Mouse (Mus musculus): ENCODE measurements around the gene Rpp14. TPM values are rescaled to one million over a fixed set of nuclear protein-coding genes. Genes with fewer than 3 reads are reported as not detected.

The Rpp14 gene
- polyA plus RNA-seq, 1 experiment from 2014 or later, result 19.3 TPM

DNA sequence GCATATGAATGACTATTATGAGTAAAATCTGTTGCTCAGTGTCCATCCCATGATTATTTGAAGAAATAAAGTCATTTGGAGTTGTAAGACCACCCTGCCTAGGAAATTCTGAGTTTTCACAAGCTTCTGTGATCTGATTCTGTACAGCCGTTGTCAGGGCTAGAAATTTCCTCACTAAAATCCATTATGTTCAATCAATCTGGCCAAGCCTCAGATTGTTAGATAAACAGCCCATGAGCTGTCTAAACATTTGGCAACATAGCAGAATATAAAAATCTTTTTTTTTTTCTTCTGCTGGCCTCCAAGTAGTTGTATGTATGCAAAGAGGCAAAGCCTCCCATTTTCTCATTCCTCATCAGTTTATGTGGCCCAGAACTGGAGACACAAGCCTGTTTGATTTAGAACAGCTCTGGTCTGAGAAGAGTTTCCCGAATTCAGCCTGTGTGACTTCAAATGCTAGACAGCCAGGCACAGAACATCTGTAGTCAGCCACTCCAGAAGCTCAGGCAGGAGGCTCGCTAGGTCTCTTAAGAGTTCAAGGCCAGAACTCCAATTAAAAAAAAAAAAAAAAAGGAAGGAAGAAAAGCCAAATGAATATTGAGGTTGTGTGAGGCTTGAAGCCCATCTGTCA, 14.9 kb downstream of the Rpp14 start:
- peak overlapping the region; percentile 67 for H3K27ac ChIP-seq (ENCODE audit: low read depth)
- 23% methylated on average over 3 of the region's 3 CpGs for WGBS (ENCODE audit: insufficient replicate concordance)
- no peak overlapping the region for H3K4me3 ChIP-seq (ENCODE audit: low read depth, low read length)
- H3K9me3 ChIP-seq (ENCODE audit: low read length), result no peaks in the 10 kb centered on the region
- TF ChIP-seq EP300 (IDR thresholded peaks at IDR 0.05; ENCODE audit: low read depth) (no peak), CTCF (IDR thresholded peaks at IDR 0.05; ENCODE audit: low read depth) (no peak)
- H3K27me3 ChIP-seq (ENCODE audit: insufficient read depth, low read length), result no peaks in the 10 kb centered on the region
- no peak for DNase-seq
- H3K36me3 ChIP-seq (replicated peaks; ENCODE audit: insufficient read depth, low read length), result peaks cover under 1% of the 10 kb centered on the region; the same call in 1 of the 2 replicates
- H3K9ac ChIP-seq (replicated peaks), result peak overlapping the region; percentile 39; the same call in 1 of the 2 replicates
- ATAC-seq, result no peak
- H3K4me1 ChIP-seq (ENCODE audit: insufficient read depth), result peaks cover 37% of the 10 kb centered on the region
- H3K4me2 ChIP-seq (ENCODE audit: low read depth, low read length), result peak overlapping the region; percentile 49

DNA sequence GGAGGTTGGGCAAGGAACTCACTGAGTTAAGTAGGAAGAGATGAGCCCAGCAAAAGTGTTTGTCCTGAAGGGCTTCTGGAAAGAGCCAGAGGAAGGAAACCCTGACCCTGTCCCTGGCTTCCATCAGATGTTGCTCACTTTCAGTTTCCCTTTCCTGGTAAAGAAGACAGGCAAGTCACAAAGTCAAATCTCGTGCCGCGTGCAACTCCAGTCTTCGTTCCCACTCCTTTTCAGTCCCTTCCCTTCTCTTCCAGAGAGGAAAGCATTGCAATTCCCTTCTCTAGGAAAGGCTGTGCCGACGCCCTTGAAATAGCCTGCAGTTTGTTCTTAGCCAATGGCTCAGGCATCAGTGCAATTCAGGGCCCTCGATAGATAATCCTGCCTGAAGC, 15.4 kb downstream of the Rpp14 start:
- 29% methylated on average over 7 of the region's 7 CpGs for WGBS (ENCODE audit: insufficient replicate concordance)
- Histone ChIP-seq H3K4me3 (ENCODE audit: low read depth, low read length) (no peak overlapping the region), H3K36me3 (replicated peaks; ENCODE audit: insufficient read depth, low read length) (no peaks in the 10 kb centered on the region), H3K9ac (replicated peaks) (peak overlapping the region; percentile 39; the same call in 1 of the 2 replicates), H3K4me2 (ENCODE audit: low read depth, low read length) (peak overlapping the region; percentile 49), H3K9me3 (ENCODE audit: low read length) (no peaks in the 10 kb centered on the region), H3K27ac (ENCODE audit: low read depth) (peak overlapping the region; percentile 67), H3K4me1 (ENCODE audit: insufficient read depth) (peaks cover 37% of the 10 kb centered on the region), H3K27me3 (ENCODE audit: insufficient read depth, low read length) (no peaks in the 10 kb centered on the region)
- no peak for ATAC-seq
- no peak for DNase-seq
- no peak for TF ChIP-seq CTCF (IDR thresholded peaks at IDR 0.05; ENCODE audit: low read depth)
- no peak; the same call in 1 of the 2 replicates for TF ChIP-seq EP300 (IDR thresholded peaks at IDR 0.05; ENCODE audit: low read depth)

DNA sequence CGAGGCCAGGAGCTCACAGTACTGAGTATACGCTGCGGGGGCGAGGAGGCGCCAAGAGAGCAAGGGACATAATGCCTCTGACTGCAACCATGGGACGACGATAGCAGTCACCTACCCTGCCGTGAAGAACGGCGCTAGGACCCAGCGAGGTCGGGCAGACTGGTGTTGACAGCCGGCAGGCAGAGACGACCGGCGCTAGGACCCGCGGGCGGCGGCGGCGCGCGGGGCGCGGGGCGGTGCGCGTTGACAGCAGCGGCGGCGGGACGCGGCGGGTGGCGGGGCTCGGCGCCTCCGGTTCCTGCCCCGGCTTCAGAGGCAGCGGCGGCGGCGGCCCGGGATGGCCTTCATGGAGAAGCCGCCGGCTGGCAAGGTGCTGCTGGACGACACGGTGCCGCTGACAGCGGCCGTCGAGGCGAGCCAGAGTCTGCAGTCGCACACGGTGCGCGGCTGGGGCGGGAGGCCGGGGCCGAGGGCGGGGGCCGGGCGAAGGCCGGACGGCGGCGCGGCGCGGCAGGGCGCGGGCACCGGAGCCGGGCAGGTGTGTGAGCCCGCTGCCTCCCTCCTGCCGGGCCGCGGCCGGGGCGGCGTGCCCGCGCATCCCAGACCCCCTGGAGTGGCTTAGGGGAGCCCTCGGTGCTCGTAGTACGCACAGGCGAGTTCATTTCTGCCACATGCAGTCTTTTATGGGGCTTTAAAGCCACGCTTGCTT, 18.0 kb downstream of the Rpp14 start, which contains the start of gene Pxk:
Gene Pxk, plus strand, starts transcription at position 234 of the 709 bp plus-strand sequence.
- peak within 1 kb of the TSS; percentile 76 for H3K4me3 ChIP-seq (ENCODE audit: low read depth, low read length)
- TF ChIP-seq CTCF (IDR thresholded peaks at IDR 0.05; ENCODE audit: low read depth), result 0 out of 2 replicates have a peak, but pooled peaks have one; percentile 3
- TF ChIP-seq EP300 (IDR thresholded peaks at IDR 0.05; ENCODE audit: low read depth), result no peak
- DNase-seq (peak; percentile 95), ATAC-seq (peak; percentile 90)
- peak within 1 kb of the TSS; percentile 85 for H3K9ac ChIP-seq (replicated peaks)
- H3K9me3 ChIP-seq (ENCODE audit: low read length), result no peaks in the 10 kb centered on the region
- WGBS (ENCODE audit: insufficient replicate concordance), result 5% methylated on average over 70 of the region's 89 CpGs
- peak within 1 kb of the TSS; percentile 67 for H3K4me2 ChIP-seq (ENCODE audit: low read depth, low read length)
- peaks cover 38% of the 10 kb centered on the region for H3K4me1 ChIP-seq (ENCODE audit: insufficient read depth)
- H3K36me3 ChIP-seq (replicated peaks; ENCODE audit: insufficient read depth, low read length), result no peaks in the 10 kb centered on the region
- no peaks in the 10 kb centered on the region for H3K27me3 ChIP-seq (ENCODE audit: insufficient read depth, low read length)
- H3K27ac ChIP-seq (ENCODE audit: low read depth), result peak within 1 kb of the TSS; percentile 86

DNA sequence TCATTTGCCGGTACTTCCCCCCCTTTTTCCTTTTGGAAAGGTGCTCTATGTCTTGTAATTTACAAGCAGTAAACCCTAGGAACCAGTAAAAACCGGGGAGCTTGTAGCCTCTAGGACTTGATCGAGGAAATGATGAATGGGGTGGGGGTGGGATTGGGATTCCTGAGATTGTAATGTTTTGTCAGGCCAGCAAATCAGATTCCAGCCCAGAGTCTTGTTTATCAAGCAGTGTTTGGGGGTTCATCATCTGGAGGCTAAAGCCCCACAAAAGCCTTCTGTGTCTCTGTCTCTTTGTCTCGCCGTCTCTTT, 18.5 kb downstream of the Rpp14 start:
- H3K27me3 ChIP-seq (ENCODE audit: insufficient read depth, low read length), result no peaks in the 10 kb centered on the region
- no peaks in the 10 kb centered on the region for H3K9me3 ChIP-seq (ENCODE audit: low read length)
- peak overlapping the region; percentile 76 for H3K4me3 ChIP-seq (ENCODE audit: low read depth, low read length)
- H3K27ac ChIP-seq (ENCODE audit: low read depth), result peak overlapping the region; percentile 86
- H3K4me1 ChIP-seq (ENCODE audit: insufficient read depth), result peaks cover 35% of the 10 kb centered on the region
- H3K36me3 ChIP-seq (replicated peaks; ENCODE audit: insufficient read depth, low read length), result no peaks in the 10 kb centered on the region
- H3K9ac ChIP-seq (replicated peaks), result peak overlapping the region; percentile 85
- DNase-seq (no peak), ATAC-seq (no peak)
- peak overlapping the region; percentile 67 for H3K4me2 ChIP-seq (ENCODE audit: low read depth, low read length)
- TF ChIP-seq EP300 (IDR thresholded peaks at IDR 0.05; ENCODE audit: low read depth), result no peak
- 3% methylated on average over 5 of the region's 5 CpGs for WGBS (ENCODE audit: insufficient replicate concordance)

DNA sequence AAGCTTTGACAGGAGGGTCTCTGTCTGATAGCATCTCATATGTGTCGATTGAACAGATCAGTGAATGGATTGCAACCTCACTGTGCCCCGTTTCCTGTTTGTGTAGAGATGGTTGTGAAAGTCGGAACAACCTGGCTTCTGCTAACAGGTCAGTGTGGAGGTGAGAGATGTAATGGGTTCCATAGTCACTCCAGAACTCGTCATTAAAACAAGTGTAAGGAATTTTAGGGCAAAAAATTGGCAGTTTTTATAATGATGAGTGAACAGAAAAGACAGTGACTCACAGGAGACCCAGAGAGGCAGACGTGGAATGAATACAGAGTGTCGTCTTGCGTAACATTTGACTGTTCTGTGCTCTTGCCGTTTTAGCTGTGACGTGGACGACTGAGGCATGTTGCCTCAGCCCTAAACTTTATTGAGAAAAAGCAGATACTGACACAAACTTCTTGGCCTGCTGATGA, 19.4 kb downstream of the Rpp14 start:
- peak overlapping the region; percentile 86 for H3K27ac ChIP-seq (ENCODE audit: low read depth)
- no peaks in the 10 kb centered on the region for H3K36me3 ChIP-seq (replicated peaks; ENCODE audit: insufficient read depth, low read length)
- 0 out of 2 replicates have a peak overlapping the region, but pooled peaks have one; percentile 6 for H3K9ac ChIP-seq (replicated peaks)
- H3K27me3 ChIP-seq (ENCODE audit: insufficient read depth, low read length), result no peaks in the 10 kb centered on the region
- WGBS (ENCODE audit: insufficient replicate concordance), result 20% methylated on average over 10 of the region's 10 CpGs
- no peak for TF ChIP-seq CTCF (IDR thresholded peaks at IDR 0.05; ENCODE audit: low read depth)
- peak; percentile 28; the same call in 1 of the 2 replicates for TF ChIP-seq EP300 (IDR thresholded peaks at IDR 0.05; ENCODE audit: low read depth)
- ATAC-seq (peak; percentile 53), DNase-seq (peak; percentile 47)
- no peaks in the 10 kb centered on the region for H3K9me3 ChIP-seq (ENCODE audit: low read length)
- peak overlapping the region; percentile 67 for H3K4me2 ChIP-seq (ENCODE audit: low read depth, low read length)
- peaks cover 35% of the 10 kb centered on the region for H3K4me1 ChIP-seq (ENCODE audit: insufficient read depth)
- peak overlapping the region; percentile 76 for H3K4me3 ChIP-seq (ENCODE audit: low read depth, low read length)

DNA sequence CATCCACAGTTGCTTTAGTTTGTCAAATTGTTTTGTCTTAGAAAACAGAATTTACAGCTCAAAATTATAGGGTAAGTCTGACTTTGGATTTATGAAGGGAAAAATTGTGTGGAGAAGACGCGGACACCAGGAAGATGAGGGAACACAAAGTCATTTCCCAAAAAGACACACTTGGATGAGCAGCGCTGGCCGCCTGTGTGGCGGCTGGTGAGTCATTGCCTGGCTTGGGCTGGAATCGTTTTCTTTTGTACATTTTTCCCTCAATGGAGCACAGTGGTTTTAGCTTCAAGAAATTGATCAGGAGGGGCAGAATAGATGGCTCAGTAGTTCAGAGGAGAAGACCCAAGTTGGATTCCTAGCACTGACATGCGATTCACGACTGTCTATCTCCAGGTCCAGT, 21.7 kb downstream of the Rpp14 start:
- no peaks in the 10 kb centered on the region; the same call in 1 of the 2 replicates for H3K36me3 ChIP-seq (replicated peaks; ENCODE audit: insufficient read depth, low read length)
- H3K4me2 ChIP-seq (ENCODE audit: low read depth, low read length), result no peak overlapping the region
- H3K4me1 ChIP-seq (ENCODE audit: insufficient read depth), result peaks cover 22% of the 10 kb centered on the region
- H3K9me3 ChIP-seq (ENCODE audit: low read length), result no peaks in the 10 kb centered on the region
- ATAC-seq (no peak), DNase-seq (no peak)
- no peak overlapping the region for H3K9ac ChIP-seq (replicated peaks)
- H3K4me3 ChIP-seq (ENCODE audit: low read depth, low read length), result no peak overlapping the region
- H3K27me3 ChIP-seq (ENCODE audit: insufficient read depth, low read length), result no peaks in the 10 kb centered on the region
- no peak overlapping the region for H3K27ac ChIP-seq (ENCODE audit: low read depth)
- WGBS (ENCODE audit: insufficient replicate concordance), result 80% methylated on average over 8 of the region's 8 CpGs
- TF ChIP-seq CTCF (IDR thresholded peaks at IDR 0.05; ENCODE audit: low read depth), result no peak
- no peak for TF ChIP-seq EP300 (IDR thresholded peaks at IDR 0.05; ENCODE audit: low read depth)

All from liver, postnatal 0 days (tissue).